Mouse (Mus musculus): ENCODE data around the gene Lin7a. TPM values are rescaled to one million over a fixed set of nuclear protein-coding genes. Genes with fewer than 3 reads are reported as not detected.

The Lin7a gene
- polyA plus RNA-seq, 1 experiment from 2014 or later, result 9.5 TPM

DNA sequence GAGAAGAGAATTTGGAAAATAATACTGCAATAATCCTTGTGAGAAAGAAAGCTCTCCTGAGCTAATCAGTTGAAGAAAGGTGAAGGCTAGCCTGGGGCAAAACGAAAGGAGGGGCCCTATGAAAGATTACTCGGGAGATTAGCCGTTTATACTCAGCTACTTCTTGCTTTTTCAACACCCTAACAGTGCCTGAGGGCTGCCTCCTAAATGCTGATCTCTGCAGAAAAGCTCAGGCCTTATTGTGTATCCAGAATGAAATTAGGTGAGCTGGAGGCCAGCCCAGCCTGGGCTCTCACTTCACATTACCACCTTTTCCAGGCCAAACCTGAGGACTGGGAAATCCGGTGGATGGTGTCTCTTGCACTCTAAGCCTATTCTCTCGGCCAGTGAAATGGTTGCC, 165.5 kb downstream of the Lin7a start:
- WGBS, result 48% methylated on average over 5 of the region's 5 CpGs
- Histone ChIP-seq H3K9me3 (replicated peaks) (no peaks in the 10 kb centered on the region), H3K4me1 (no peaks in the 10 kb centered on the region), H3K27ac (no peak overlapping the region), H3K4me2 (no peak overlapping the region), H3K27me3 (no peaks in the 10 kb centered on the region), H3K4me3 (no peak overlapping the region), H3K9ac (no peak overlapping the region), H3K36me3 (ENCODE audit: poor library complexity, severe bottlenecking) (no peaks in the 10 kb centered on the region)
- peak; percentile 58 for ATAC-seq

DNA sequence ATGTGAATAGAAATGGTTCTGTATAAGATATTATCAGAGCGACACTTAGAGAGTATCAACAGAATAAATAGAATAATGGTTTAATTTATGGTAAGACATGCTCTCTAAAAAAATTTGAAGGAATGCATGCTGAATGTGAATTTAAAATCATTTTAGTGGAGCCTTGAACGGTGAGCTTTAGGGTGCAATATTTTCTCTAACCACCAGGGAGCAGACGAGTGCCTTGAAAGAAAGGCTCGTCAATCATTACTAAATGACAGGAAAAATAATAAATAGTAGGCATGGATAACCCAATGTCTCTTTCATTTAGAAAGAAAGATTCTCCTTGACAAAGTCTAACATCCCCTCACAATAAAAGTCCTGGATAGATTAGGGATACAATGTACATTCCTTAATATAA, 171.3 kb downstream of the Lin7a start:
- WGBS, result 7% methylated on average over 4 of the region's 4 CpGs
- ATAC-seq, result peak; percentile 48; the same call in 1 of the 2 replicates

DNA sequence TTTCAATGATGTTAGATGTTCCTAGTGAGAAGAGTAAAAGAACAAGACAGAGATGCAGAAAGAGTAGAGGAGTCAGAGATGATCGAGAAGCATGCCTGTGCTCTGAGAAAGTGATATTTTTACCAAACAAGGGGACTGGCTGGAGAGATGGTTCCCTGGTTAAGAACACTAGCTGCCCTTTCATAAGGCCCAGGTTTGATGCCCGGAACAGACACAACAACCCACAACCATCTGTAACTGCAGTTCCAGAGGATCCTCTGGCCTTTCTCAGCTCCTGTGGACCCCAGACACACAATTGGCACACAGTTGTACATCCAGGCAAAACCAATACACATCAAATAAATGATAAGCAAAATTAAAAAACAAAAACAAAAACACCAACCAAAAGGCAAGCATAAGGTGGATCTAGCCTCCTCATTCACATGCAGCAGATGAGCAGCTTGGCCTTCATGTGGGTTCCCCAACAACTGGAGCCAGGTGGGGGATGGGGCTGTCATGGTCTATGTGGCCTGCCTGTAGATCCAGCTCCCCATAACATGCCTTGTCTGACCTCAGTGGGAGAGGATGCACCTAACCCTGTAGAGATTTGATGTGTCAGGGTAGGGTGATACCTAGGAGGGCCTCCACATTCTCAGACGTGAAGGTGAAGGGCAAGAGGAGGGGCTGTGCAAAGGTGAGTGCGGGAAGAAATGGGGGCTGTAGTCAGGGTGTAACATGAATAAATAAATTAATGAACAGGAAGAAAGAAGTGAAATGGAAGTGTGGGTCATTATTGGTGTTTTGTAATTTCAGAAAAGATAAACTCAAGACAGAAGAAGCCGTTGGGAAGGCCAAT, 178.2 kb downstream of the Lin7a start:
- H3K9ac ChIP-seq, result no peak overlapping the region
- no peak for ATAC-seq

More for the DNA sequence above, 171.3 kb downstream of the Lin7a start:
- Histone ChIP-seq H3K4me2 (no peak overlapping the region), H3K27me3 (no peaks in the 10 kb centered on the region), H3K36me3 (ENCODE audit: poor library complexity, severe bottlenecking) (no peaks in the 10 kb centered on the region), H3K4me3 (no peak overlapping the region), H3K9me3 (replicated peaks) (no peaks in the 10 kb centered on the region), H3K9ac (no peak overlapping the region), H3K27ac (no peak overlapping the region), H3K4me1 (no peaks in the 10 kb centered on the region)

DNA sequence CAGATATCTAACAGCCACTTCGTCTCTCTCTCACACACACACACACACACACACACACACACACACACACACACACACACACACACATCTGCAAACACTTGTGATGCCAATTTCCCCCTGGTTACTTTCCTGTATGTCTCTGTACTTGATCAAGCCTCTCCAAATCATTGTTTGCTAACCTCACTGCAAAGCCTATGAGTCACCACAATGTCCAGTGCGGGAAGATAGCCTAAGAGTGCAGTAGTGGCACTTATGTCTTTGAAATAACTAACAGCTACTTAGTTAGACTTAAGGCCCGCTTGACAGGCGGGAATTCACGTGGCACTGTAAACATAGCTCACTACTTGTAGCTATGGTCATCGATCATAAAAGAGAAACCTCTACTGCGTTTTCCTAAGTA, 196.3 kb downstream of the Lin7a start:
- H3K9ac ChIP-seq, result no peak overlapping the region
- H3K4me1 ChIP-seq, result no peaks in the 10 kb centered on the region
- no peak for ATAC-seq
- H3K27me3 ChIP-seq, result no peaks in the 10 kb centered on the region
- H3K36me3 ChIP-seq (ENCODE audit: poor library complexity, severe bottlenecking), result no peaks in the 10 kb centered on the region
- no peak overlapping the region for H3K27ac ChIP-seq
- H3K9me3 ChIP-seq (replicated peaks), result no peaks in the 10 kb centered on the region
- no peak overlapping the region for H3K4me3 ChIP-seq
- H3K4me2 ChIP-seq, result no peak overlapping the region
- WGBS, result 91% methylated on average over 7 of the region's 7 CpGs

More for the DNA sequence above, 178.2 kb downstream of the Lin7a start:
- no peak overlapping the region for H3K4me2 ChIP-seq
- no peaks in the 10 kb centered on the region for H3K27me3 ChIP-seq
- no peak overlapping the region for H3K27ac ChIP-seq
- H3K36me3 ChIP-seq (ENCODE audit: poor library complexity, severe bottlenecking), result no peaks in the 10 kb centered on the region
- H3K4me3 ChIP-seq, result no peak overlapping the region
- WGBS, result 93% methylated on average over 5 of the region's 5 CpGs
- no peaks in the 10 kb centered on the region for H3K9me3 ChIP-seq (replicated peaks)
- H3K4me1 ChIP-seq, result no peaks in the 10 kb centered on the region

Other genes starting within 250 kb of the Lin7a start
- 0.58 and 0.91 TPM in 2 replicates for gene Acss3, start 148.0 kb upstream of the Lin7a start, polyA plus RNA-seq (2015; fragmentation: Nextera tagmentation; extraction: Ambion mirVana)
- gene Myf5, start 214.4 kb downstream of the Lin7a start, polyA plus RNA-seq (2015; fragmentation: Nextera tagmentation; extraction: Ambion mirVana), result not detected in 2 replicates
- not detected in 2 replicates for gene Myf6, start 223.1 kb downstream of the Lin7a start, polyA plus RNA-seq (2015; fragmentation: Nextera tagmentation; extraction: Ambion mirVana)